Mouse (Mus musculus): ENCODE results near the gene Glra4. TPM values are rescaled to one million over a fixed set of nuclear protein-coding genes. Genes with fewer than 3 reads are reported as not detected.

Glra4 gene
- total and polyA plus RNA-seq, 3 experiments = 0.13 TPM; not detected in 2

GRCm38 (mm10) chrX:136741651-136742201 lies 38.2 kb downstream of the Glra4 start (continued):
- TF ChIP-seq ZMIZ1 (IDR thresholded peaks at IDR 0.05; ENCODE audit: low read depth, low read length) (0 out of 2 replicates have a peak, but pooled peaks have one; percentile 56), POLR2A (IDR thresholded peaks at IDR 0.05; ENCODE audit: control insufficient read depth in 1 of 2, insufficient read depth in 1 of 2, low read depth in 1 of 2, low read length in 2 of 2, poor library complexity in 1 of 2) (peak; percentile 84), RAD21 (IDR thresholded peaks at IDR 0.05; ENCODE audit: low read depth, low read length) (no peak)

GRCm38 (mm10) chrX:136740791-136741650 lies 38.9 kb downstream of the Glra4 start:
- Histone ChIP-seq H3K36me3 (ENCODE audit: control insufficient read depth in 1 of 2, insufficient read depth in 2 of 2, low read length in 2 of 2) (peaks cover 31 to 35% of the 10 kb centered on the region in 2 experiments), H3K27me3 (ENCODE audit: control insufficient read depth in 1 of 2, insufficient read depth in 2 of 2, low read length in 2 of 2) (no peaks in the 10 kb centered on the region), H3K9me3 (replicated peaks; ENCODE audit: insufficient read depth, low read length) (no peaks in the 10 kb centered on the region), H3K9ac (ENCODE audit: control insufficient read depth, low read depth, low read length, poor library complexity, severe bottlenecking) (peak overlapping the region; percentile 88), H3K4me1 (ENCODE audit: control insufficient read depth in 1 of 2, insufficient read depth in 2 of 2, low read length in 2 of 2) (peaks cover 3 to 11% of the 10 kb centered on the region in 2 experiments; a peak in 3 of 4 replicates), H3K79me2 (ENCODE audit: control insufficient read depth, insufficient read depth, low read length, poor library complexity) (peaks cover 33% of the 10 kb centered on the region), H3K27ac (ENCODE audit: control insufficient read depth, low read depth, low read length) (peak overlapping the region; percentile 100), H3K4me3 (ENCODE audit: control insufficient read depth in 1 of 2, insufficient read depth in 1 of 2, low read depth in 2 of 2, low read length in 2 of 2) (peak overlapping the region; percentile 97 to 98)
- no peak for TF ChIP-seq SMC3 (IDR thresholded peaks at IDR 0.05; ENCODE audit: low read depth, low read length)
- TF ChIP-seq POLR2AphosphoS5 (IDR thresholded peaks at IDR 0.05; ENCODE audit: borderline replicate concordance, low read depth, low read length) = peak; percentile 94; the same call in 1 of the 2 replicates
- TF ChIP-seq TBP (IDR thresholded peaks at IDR 0.05; ENCODE audit: low read depth, low read length) = peak; percentile 98
- peak in 1 of 2 experiments; percentile 69; a peak in 2 of 4 replicates for TF ChIP-seq USF2 (IDR thresholded peaks at IDR 0.05; ENCODE audit: borderline replicate concordance in 1 of 2, insufficient read depth in 1 of 2, low read depth in 1 of 2, low read length in 2 of 2)
- 0 out of 2 replicates have a peak, but pooled peaks have one; percentile 57 for TF ChIP-seq ETS1 (IDR thresholded peaks at IDR 0.05; ENCODE audit: low read depth, low read length)
- TF ChIP-seq MYB (IDR thresholded peaks at IDR 0.05; ENCODE audit: low read depth, low read length) = peak; percentile 32; the same call in 1 of the 2 replicates
- TF ChIP-seq KAT2A (conservative IDR thresholded peaks at IDR 0.05; ENCODE audit: low read depth, low read length) = peak; percentile 39
- TF ChIP-seq MYC (IDR thresholded peaks at IDR 0.05; ENCODE audit: low read depth, low read length) = peak; percentile 46
- no peak for TF ChIP-seq ZC3H11A (IDR thresholded peaks at IDR 0.05; ENCODE audit: low read depth, low read length)
- TF ChIP-seq TCF12 (IDR thresholded peaks at IDR 0.05; ENCODE audit: low read depth, low read length) = peak; percentile 68
- TF ChIP-seq GATA1 (IDR thresholded peaks at IDR 0.05; ENCODE audit: low read depth, low read length) = no peak; the same call in 1 of the 2 replicates
- TF ChIP-seq MXI1 (IDR thresholded peaks at IDR 0.05; ENCODE audit: low read depth, low read length) = no peak
- no peak for TF ChIP-seq CTCF (IDR thresholded peaks at IDR 0.05 in 2 of 3, conservative IDR thresholded peaks at IDR 0.05 in 1 of 3; ENCODE audit: control insufficient read depth in 1 of 3, insufficient read depth in 1 of 3, low read depth in 2 of 3, low read length in 3 of 3, poor library complexity in 1 of 3, severe bottlenecking in 1 of 3)
- peak; percentile 97; the same call in 1 of the 2 replicates for TF ChIP-seq CHD1 (IDR thresholded peaks at IDR 0.05; ENCODE audit: low read depth, low read length)
- 0 out of 2 replicates have a peak, but pooled peaks have one; percentile 10 for TF ChIP-seq NRF1 (IDR thresholded peaks at IDR 0.05; ENCODE audit: insufficient read depth, low read depth, low read length, poor library complexity, severe bottlenecking)
- TF ChIP-seq POLR2AphosphoS2 (IDR thresholded peaks at IDR 0.05; ENCODE audit: low read length) = peak; percentile 90
- TF ChIP-seq USF1 (IDR thresholded peaks at IDR 0.05; ENCODE audit: low read depth, low read length) = peak; percentile 94
- no peak for TF ChIP-seq MEF2A (IDR thresholded peaks at IDR 0.05; ENCODE audit: extremely low read depth, insufficient replicate concordance, low read depth, low read length, poor library complexity, severe bottlenecking)
- TF ChIP-seq RCOR1 (IDR thresholded peaks at IDR 0.05; ENCODE audit: low read depth, low read length) = no peak
- TF ChIP-seq SIN3A (IDR thresholded peaks at IDR 0.05; ENCODE audit: low read length) = peak; percentile 42
- 0 out of 2 replicates have a peak, but pooled peaks have one; percentile 0 for TF ChIP-seq MAX (IDR thresholded peaks at IDR 0.05; ENCODE audit: low read length)
- peak in 1 of 2 experiments; percentile 43; a peak in 2 of 4 replicates for TF ChIP-seq EP300 (IDR thresholded peaks at IDR 0.05; ENCODE audit: low read depth in 1 of 2, low read length in 2 of 2)
- TF ChIP-seq ZMIZ1 (IDR thresholded peaks at IDR 0.05; ENCODE audit: low read depth, low read length) = peak; percentile 88
- peak; percentile 52 for TF ChIP-seq CHD2 (IDR thresholded peaks at IDR 0.05; ENCODE audit: low read length)
- TF ChIP-seq UBTF (IDR thresholded peaks at IDR 0.05; ENCODE audit: borderline replicate concordance, insufficient read depth, low read depth, low read length) = no peak
- peak; percentile 95 for TF ChIP-seq POLR2A (IDR thresholded peaks at IDR 0.05; ENCODE audit: control insufficient read depth in 1 of 2, insufficient read depth in 1 of 2, low read depth in 1 of 2, low read length in 2 of 2, poor library complexity in 1 of 2)
- peak; percentile 96 for TF ChIP-seq NELFE (IDR thresholded peaks at IDR 0.05; ENCODE audit: low read depth, low read length)
- TF ChIP-seq HCFC1 (IDR thresholded peaks at IDR 0.05; ENCODE audit: low read depth, low read length) = peak; percentile 80; the same call in 1 of the 2 replicates
- 0 out of 2 replicates have a peak, but pooled peaks have one; percentile 18 for TF ChIP-seq MAZ (IDR thresholded peaks at IDR 0.05; ENCODE audit: low read depth, low read length)
- peak; percentile 99 for DNase-seq (ENCODE audit: low read depth, low spot score)

Data from MEL (cell line).